Mouse (Mus musculus): ENCODE results near the gene Ubac2.

DNA sequence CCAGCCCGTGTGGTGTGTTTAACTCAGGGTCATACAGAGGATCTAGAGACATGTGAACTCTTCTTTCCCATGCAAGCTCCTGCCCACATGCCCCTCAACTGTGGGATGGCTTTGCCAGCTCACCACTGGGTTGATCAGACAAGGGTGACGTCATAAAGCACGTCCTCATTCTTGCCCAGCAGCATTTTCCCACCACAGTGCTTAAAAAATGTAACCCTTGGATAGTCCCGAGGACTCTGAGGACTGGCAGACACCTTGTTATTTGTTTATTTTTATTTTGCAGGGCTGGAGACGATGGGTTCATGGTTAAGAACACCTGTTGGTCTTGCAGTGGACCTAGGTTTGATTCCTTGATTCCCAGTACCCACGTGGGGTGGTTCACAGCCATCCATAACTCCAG lies 112.5 kb downstream of the Ubac2 start:
- TF ChIP-seq FLI1 (IDR thresholded peaks at IDR 0.05; ENCODE audit: low read length) (no peak), GATA1 (IDR thresholded peaks at IDR 0.05; ENCODE audit: borderline replicate concordance, low read length) (no peak)

All from megakaryocyte, embryonic 14.5 days (primary cell).